Mouse (Mus musculus): Measurements from ENCODE around the gene Dtx2.
"Not testable (repeated sequence)": the region's sequence is repeated elsewhere in the genome, so short reads cannot be mapped to it uniquely, and the experiment has no call there.

The Dtx2 gene

DNA sequence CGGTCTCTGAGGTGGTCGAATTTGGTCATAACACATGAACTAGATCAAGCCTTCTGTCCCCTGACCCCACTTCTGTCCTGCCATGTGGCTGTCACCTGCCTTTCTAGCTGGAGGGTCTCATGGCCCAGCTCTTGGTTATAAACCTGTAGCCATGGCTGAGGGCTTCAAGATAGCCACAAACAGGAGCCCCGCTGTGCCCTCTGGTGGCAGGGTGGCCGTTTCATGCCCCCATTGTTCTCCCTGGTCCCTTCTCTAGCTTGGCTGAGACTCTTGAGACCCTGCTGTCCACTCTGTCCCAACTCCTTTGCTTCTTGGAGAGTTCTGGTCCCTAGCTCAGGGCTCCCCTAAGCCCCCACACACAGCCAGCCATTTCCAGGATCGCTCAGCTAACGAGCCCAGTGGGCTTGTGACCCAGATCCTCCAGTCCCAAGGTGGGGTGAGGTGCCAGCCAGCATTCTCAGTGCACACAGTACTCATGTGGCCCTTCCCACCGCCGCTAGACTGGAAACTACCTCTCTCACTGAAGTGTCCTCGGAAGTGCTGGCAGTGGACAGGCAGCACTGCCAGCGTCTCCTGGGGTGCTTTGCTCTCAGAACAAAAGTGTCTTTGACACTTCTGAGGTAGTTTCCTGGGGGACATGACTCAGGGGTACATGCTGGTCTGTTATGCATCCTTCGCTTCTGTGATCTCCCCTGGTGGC is 33.2 kb downstream of the Dtx2 start:
- peak; percentile 41 for DNase-seq

DNA sequence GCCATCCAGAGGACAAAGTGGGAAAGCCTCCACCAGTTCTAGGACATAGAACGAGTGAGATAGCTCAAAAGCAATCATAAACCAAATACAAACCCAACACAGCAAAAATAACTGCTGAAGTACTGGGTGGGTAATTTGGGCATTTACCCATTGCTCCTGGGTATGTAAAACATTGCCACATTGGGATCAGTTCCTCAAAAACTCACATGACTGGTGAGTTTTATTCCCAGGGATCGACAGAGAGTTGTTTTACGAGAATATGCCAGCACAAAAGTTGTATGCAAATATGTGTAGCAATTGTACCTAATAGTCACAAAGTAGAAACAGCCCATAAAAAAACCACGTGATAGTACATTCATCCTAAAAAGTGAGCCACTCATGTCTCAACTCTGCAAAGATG is 40.3 kb downstream of the Dtx2 start:
- DNase-seq = no peak

DNA sequence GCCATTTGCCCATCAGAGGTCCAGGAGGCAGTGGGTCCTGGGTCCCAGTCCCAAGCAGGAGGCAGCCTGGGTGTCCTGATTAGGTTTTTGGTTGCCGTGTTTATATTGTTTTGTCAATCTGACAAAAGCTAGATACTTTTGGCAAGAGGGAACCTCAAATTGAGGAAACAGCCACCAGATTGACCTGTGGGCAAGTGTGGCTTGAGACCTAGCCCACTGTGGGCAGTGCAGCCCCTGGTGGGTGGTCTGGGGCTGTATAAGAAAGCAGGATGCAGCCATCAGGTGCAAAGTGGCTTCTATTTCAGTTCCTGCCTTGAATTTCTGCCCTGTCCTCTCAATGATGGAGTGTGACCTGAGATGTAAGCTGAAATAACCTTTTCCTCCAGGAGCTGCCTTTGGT is 40.7 kb downstream of the Dtx2 start:
- DNase-seq = no peak

DNA sequence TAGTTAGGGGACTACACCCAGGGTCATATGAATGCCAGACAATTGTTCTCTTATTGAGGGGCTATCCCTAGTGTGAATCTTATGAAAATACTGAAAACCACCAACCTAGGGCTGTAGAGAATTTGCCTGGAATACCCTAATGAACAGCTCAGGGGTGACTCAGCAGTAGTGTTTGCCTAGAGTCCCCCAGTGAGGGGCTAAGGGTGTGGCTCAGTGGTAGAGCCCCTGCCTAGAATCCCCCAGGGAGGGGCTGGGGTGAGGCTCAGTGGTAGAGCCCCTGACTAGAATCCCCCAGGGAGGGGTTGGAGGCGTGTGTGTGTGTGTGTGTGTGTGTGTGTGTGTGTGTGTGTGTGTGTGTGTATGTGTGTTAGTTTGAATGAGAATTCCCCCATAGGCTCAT is 42.1 kb downstream of the Dtx2 start:
- no peak for DNase-seq

DNA sequence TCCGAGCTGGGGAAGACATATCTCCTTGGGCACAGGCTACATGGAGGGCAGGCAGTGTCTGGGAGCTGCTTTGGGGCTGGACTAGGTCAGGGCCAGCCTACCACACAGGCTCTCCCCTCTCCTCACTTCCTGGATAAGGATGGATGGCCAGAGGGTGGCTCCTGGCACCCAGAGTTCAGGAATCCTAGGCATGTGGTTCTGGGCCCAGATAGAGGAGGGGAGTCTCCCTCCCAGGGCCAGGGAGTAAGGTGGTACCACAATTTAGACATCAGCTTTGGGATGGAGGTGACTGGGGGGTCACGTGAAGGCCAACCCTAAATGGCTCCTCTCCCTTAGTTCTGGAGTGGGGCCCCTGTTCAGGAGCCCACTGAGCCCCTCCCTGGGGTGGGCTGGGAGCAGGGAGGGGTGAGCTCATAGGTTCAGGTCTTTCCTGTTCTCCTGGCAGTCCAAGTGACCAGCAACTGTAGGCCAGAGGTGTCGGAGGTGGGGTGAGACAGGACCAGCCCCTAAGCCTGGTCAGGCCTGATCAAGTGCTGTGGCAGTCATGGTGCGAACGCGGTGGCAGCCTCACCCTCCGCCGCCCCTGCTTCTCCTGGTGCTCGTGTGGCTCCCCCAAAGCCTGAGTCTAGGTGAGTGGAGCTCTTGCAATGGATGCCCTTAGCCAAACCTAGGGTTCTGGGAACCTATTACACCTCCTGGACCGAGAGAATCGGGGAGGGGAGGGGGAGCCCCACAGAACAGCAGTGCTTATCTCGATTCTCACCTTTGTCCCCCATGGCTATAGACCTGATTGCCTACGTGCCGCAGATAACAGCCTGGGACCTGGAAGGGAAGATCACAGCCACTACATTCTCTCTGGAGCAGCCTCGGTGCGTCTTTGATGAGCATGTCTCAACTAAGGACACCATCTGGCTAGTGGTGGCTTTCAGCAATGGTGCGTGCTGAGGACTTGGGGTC is 43.9 kb downstream of the Dtx2 start, which contains the start of gene Upk3b:
Gene Upk3b (plus strand): TSS at position 239 of the 957 bp plus-strand sequence.
- no peak for DNase-seq

DNA sequence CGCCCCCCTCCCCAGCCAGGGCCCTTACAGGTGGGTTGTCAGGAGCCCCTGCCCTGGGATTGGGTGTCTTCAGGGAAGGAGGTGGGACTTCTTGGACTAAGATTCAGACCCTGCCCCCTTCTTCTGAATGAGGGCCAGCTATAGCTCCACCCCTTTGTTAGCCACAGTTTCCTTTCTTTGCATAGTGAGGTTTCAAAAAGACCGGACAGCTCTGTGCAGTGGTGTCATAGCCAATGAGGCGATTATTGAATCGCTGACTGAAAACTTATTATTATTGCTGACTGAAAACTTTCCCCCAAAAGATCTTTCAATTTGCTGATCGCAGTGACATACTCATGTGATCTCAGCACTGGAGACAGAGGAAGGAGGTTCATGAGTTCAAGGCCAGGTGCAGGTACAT is 45.6 kb downstream of the Dtx2 start:
- DNase-seq = no peak

DNA sequence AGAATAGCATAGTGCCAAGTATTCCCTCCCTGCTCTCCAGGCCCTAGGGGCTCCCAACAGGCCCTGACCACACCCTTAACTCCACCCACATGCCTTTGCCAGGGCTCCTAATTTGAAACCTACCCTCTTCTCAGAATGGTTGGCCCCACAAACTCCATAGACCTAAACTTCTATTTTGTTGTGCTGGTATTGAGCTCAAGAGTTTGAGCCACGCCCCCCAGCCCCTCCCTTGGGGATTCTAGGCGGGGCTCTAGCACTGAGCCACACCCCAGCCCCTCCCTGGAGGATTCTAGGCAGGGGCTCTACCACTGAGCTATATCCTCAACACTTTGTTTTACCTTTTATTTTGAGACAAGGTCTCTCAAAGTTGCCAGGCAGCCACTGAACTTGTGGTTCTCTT is 46.7 kb downstream of the Dtx2 start:
- no peak for DNase-seq

DNA sequence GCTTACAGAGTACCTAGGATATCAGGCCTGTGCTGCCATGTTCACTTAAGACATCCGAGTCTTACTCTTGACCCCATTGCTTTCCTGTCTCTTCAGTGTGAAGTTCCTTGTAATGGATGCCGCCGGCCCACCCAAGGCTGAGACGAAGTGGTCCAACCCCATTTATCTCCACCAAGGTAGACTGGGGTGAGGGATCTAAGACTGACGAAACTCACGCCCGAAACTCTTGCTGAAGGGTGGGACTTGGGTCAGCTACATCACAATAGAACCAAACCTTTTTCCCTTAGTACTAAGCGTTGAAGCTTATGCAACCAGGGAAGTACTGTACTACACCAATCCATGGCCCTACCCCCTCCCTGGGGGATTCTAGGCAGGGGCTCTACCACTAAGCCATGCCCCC is 47.1 kb downstream of the Dtx2 start:
- no peak for DNase-seq

DNA sequence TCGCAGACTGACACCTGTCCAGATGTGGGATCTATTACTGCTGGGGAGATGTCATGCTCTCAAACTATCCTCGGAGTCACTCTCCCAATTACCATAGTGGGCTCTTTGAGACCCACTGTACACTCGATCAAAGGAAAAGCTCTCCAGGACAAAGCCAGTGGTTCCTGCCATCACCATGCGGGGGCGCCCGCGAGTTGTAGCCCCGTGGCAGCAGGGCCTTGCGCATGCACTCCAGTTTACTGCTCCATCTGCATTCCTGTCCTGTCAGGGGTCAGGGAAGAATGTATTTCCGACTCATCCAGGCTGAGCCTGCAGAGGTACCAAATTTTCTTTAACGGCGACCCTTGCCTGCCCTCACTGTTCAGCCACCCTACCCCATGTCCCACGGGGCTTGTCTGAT is 50.3 kb downstream of the Dtx2 start:
- DNase-seq = peak; percentile 35

DNA sequence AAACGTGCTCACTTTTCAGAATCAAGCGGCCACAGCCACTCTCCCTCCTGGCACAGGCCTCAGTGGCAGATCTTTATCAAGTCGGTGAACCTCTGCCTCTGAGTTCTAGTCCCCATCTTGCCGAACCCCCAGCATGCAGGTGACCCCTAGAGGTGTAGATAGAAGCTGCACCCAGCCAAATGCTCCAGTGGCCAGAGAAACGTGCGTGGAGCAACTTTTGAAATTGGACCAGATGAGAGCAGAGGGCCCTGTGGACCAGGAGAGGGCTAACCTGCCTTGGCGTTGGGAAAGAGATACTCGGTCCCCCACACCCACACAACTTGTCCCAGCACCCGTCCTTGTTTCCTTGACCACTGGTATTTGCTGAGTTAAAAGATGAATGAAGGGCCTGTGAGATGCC is 50.8 kb downstream of the Dtx2 start:
- DNase-seq = peak; percentile 55

DNA sequence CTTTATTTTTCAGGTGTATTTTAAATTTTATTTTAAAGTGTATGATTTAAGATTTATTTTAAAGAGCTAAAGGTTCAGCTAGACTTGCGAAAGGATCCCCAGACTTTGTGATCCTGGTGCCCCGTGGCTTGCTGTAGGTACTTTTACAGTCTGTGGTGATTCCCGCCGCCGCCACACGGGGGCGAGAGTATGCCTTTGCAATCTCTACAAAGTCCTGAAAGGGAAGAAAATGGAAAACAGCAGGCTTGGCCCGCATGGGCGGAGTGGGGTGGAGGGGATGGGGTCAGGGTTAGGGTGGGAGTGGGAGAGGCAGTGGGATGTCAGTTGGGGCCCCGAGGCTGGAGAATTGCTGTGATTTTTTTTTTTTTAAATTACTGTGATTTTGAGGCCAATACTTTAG is 51.4 kb downstream of the Dtx2 start:
- DNase-seq = peak; percentile 89

DNA sequence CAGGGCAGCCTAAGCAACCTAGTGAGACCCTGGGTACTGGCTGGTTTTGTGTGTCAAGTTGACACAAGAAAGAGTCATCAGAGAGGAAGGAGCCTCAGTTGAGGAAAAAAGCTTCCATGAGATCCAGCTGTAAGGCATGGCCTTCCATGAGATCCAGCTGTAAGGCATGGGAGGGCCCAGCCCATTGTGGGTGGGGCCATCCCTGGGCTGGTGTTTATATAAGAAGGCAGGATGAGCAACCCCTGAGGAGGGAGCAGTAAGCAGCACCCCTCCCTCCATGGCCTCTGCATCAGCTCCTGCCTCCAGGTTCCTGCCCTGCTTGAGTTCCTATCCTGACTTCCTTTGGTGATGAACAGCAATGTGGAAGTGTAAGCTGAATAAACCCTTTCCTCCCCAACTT is 53.9 kb downstream of the Dtx2 start:
- not testable (repeated sequence) for DNase-seq

DNA sequence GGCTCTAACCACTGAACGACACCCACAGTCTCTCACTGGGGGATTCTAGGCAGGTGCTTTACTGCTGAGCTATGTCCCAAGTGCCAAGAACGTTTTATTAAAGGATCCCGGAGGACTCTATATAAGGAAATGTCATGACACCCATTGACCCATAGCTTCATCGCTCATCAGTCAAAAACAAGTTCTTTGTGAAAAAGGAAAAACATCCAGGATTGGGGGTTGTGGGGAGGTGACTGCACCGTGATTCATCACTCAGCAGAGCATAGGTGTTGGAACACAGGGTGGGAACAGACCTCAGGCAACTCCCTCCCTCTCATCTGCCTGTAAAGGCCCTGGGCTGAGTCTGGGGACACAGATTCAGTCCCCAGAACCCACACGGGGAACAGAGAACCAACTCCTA is 55.3 kb downstream of the Dtx2 start:
- no peak for DNase-seq

DNA sequence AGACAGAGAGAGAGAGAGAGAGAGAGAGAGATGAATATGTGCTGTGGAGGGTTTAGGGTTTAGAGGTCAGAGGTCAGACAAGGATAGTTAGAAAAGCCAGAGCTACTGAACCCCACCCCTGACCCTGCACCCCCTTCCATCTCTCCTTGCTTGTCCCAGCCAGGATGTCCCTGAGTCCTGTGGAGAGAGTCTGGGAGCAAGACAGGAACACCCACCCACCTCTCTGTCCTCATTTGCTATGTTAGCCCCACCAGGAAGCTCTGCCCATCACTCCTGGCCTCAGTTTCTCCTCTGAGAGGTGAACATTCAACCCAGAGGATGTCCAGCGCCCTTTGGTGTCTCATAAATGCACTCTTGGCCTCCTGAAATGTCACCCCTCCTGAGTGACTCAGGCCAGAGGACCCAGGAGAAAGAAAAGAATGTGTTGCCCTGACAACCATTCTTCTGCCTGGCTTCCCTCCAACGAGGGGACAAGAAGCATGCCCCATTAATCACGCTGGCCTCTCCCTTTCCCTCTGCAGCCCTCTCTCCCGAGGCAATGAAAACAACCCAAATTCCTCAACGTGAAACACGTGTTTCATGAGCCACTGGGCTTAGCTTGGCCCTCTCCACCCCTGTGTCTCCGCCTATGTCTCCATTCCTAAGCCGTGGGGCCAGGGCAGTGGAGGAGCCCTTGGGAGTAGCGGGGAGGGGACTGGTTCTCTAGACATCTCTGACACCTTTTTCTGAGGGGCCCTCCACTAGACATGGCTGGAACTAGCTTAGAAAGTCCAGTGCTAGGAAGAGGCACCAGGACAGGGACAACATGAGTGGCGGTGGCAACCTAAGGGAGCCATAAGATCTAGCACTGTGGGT is 56.9 kb downstream of the Dtx2 start:
- DNase-seq = no peak

DNA sequence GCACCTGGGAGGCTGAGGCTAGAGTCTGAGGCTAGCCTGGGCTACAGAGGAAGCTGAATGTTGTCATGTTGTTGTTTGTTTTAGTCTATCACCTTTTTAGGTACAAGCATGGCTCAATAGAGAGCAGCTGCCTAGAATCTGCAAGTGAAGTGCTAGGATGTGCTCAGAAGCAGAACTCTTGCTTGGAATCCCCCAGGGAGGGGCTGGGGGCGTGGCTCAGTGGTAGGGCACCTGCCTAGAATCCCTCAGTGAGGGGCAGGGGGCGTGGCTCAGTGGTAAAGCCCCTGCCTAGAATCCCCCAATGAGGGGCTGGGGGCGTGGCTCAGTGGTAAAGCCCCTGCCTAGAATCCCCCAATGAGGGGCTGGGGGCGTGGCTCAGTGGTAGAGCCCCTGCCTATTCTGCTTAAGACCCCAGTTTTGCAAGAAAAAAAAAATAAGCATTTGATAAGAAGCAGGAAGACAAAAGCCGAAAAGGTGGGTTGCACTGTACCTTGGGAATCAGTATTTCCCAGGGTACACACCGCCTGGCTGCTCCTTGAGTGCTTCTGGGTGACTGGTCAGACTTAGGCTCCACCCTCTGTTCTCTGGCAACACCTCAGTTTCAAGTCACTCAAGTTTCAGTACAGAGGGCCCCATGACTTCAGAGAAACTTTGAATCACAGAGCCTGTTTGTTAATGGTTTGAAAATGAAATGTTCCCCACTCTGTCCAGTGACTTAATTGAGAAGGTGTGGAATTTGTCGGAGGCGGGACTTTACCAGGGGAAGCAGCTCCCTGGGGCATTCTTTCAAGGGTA is 58.5 kb downstream of the Dtx2 start:
- DNase-seq = no peak

DNA sequence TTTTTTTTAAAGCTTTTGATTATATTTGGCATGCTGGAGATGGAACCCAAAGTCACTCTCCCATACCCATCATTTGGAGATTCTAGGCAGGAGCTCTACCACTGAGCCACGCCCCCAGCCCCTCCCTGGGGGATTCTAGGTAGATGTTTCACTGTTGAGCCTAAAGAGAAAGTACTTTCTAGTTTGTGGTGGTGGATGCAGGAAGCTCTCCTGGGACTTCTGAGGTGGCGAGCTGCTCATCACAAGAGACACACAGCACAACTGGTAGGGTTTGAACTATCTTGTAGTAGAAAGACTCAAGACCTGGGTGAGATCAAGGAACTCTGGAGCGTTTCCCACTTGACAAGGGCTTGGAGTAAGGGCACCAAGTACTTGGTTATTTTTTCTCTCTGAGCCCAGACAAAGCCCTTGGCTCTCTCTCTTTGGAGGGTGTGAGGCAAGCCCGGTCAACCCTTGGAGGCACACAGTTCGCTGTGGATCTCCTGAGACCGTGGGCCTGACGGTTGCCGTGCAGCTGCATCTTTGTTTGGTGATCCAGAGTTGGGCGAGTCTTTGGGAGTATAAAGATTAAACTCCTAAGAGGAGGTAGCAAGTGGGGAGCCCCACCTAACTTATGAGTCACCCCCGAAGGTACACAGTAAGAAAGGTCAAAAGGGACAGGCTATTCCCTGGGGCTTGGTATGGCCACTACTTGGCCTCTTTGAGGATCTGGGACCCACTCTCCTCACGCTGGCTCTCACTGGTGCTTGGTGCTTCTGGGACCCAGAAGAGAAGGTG is 59.9 kb downstream of the Dtx2 start, which contains the start of gene Upk3bl:
Gene Upk3bl (plus strand): TSS at position 192 of the 777 bp plus-strand sequence.
- DNase-seq = no peak

DNA sequence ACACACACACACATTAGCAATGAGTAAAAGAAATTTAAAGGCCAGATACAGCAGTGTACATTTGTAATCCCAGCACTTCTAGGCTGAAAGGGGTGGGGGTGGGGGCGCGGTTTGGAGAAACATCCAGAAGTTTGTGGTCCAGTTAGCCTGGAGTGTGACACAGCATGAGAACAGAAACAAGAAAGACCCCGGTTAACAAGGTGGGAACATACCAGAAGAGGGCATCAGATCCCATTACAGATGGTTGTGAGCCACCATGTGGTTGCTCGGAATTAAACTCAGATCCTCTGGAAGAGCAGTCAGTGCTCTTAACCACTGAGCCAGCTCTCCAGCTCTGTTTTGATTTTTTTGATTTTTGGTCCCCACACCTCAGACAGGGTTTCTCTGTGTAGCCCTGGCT is 61.5 kb downstream of the Dtx2 start:
- no peak for DNase-seq

DNA sequence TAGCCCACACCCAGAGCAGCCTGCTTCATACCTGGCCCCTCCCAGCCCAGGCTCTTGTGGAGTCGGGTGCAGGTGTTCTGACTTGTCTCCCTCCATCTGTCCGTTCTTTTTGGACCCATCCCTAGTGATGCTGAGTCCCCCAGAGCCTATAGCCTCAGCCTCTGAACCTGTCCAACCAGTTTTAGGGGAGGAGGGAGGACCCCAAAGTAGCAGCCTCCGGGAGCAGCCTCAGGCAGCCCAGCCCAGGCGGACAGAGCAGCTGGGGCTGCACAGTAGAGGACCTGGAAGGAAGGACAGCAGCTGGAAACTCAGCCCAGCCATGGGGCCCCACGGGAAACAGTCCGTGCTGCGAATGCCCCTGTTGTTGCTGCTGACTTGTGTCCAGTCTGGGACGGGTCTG is 62.5 kb downstream of the Dtx2 start:
- no peak for DNase-seq

DNA sequence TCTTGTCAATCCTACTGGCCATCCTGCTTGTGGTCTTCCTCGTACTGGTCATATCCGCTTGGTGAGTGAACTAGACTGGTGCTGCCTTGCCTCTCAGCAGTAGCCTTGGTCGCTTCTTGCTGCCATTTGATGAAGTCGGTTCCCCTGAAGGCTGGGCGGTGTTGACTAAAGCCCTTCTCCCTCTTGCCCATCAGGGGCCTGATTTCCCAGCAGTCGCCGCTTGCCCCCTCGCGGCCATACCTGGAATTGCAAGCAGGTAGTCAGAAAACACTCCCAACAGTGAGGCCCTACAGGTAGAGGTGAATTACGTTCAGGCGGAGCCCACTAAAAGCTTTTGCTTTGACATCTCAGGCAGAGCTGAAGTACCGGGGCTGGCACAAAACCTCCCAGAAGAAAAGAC is 67.0 kb downstream of the Dtx2 start:
- DNase-seq = peak; percentile 83

DNA sequence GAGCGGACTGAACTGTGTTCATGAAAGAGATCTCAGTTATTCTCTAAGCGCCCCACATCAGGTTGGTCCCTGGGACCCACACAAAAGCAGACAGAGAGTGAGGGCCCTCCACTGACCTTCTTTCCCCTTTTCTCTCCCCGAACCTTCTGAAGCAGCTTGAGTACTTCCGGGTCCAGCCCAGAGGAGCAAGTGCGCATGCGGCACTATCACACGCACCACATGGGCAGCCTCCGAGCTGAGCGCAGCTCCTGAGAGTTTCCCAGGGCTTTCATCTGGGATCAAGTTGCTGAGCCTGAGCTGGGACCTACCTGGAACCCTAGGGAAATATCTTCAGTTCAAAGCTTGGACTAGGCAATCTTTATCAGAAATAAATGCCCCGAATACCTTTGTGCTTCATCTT is 69.3 kb downstream of the Dtx2 start:
- DNase-seq = no peak

DNA sequence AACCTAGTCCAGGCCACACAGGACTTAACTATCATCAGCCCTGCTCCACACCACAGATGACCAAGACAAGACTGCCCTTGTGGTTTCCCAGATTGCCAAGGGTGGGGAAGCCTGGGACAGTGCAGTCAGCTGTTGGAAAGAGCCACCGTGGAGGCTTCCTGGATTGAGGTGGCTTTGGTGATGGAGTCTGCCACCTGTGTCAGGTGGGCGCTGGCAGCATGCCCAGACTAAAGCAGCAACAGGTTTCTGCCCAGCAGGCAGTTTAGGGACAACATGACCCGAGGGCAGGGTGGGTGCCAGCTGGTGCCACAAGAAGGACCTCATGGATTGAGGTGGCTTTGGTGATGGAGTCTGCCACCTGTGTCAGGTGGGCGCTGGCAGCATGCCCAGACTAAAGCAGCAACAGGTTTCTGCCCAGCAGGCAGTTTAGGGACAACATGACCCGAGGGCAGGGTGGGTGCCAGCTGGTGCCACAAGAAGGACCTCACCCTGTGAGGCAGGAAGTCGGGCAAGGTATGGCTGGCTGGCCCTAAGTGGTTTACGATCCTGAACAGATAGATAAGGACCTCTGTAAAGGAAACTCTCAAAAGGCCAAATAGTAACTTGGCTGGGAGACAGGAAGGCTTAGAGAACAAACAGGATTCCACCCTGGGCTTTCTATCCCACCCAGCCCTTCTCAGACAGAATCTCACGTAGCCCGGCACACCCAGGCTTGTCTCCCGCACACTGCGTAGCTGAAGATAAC is 72.0 kb downstream of the Dtx2 start:
- not testable (repeated sequence) for DNase-seq
